Mouse (Mus musculus): ENCODE results near the gene Fopnl. TPM values are rescaled to one million over a fixed set of nuclear protein-coding genes. Genes with fewer than 3 reads are reported as not detected.

Fopnl gene
- total and polyA plus RNA-seq, 3 experiments = 44.8 to 46.9 TPM; not detected in 1

- TF ChIP-seq KAT2A (conservative IDR thresholded peaks at IDR 0.05; ENCODE audit: low read depth, low read length) (no peak), GATA1 (IDR thresholded peaks at IDR 0.05; ENCODE audit: low read depth, low read length) (peak; percentile 85), NRF1 (IDR thresholded peaks at IDR 0.05; ENCODE audit: insufficient read depth, low read depth, low read length, poor library complexity, severe bottlenecking) (no peak), ELF1 (IDR thresholded peaks at IDR 0.05; ENCODE audit: low read depth, low read length) (no peak), CHD1 (IDR thresholded peaks at IDR 0.05; ENCODE audit: low read depth, low read length) (no peak), ZKSCAN1 (IDR thresholded peaks at IDR 0.05; ENCODE audit: low read depth, low read length) (no peak)
Observed at GRCm38 (mm10) chr16:14309833-14310232, 7.4 kb downstream of the Fopnl start (continued).

DNA sequence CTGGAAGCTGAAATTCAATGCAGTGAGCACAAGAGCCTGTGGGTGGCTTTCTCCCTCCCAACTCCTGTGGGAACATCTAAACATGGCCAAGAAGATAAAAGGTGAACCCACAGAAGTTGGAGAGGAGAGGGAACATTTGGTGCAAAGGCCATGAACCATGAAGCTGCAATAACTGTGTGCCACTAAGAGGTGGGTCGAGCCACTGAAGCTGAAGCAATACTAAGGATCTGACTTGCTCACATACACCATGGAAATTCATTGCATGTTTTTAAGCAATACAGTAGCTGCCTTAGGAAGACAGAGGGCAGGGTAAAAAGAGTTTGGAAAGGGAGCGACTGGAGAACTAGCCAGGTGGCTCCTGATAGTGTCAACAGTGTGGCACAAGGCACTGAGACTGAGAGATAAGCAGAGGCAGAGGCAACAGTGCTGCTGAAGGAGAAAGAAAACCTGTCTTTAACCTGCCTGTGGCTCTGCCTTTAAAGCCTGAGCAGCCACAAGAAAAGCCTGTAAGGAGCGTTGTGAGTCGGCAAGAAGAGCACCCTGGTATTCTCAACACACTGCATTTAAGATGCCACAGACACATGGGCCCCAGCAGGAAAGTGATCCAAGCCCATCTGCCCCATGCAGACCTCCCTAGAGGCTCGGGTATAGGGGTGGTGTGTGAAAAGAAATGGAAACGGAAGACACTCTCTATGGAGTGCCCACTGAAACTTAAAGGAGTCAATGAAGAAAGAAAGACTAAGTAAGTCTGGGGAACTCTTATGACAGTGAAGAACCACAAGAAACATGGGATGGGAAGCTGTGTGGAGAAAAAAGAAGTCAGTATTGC lies 8.7 kb downstream of the Fopnl start:
- H3K79me2 ChIP-seq (ENCODE audit: control insufficient read depth, insufficient read depth, low read length, poor library complexity) = peaks cover 1% of the 10 kb centered on the region; the same call in 1 of the 2 replicates
- peak overlapping the region; percentile 75 for H3K27ac ChIP-seq (ENCODE audit: control insufficient read depth, low read depth, low read length)
- peak overlapping the region; percentile 7; the same call in 1 of the 2 replicates for H3K9ac ChIP-seq (ENCODE audit: control insufficient read depth, low read depth, low read length, poor library complexity, severe bottlenecking)
- H3K36me3 ChIP-seq (ENCODE audit: control insufficient read depth in 1 of 2, insufficient read depth in 2 of 2, low read length in 2 of 2) = peaks cover 1 to 48% of the 10 kb centered on the region in 2 experiments; a peak in 3 of 4 replicates
- no peaks in the 10 kb centered on the region for H3K27me3 ChIP-seq (ENCODE audit: control insufficient read depth in 1 of 2, insufficient read depth in 2 of 2, low read length in 2 of 2)
- peak; percentile 73 for DNase-seq (ENCODE audit: low read depth, low spot score)
- no peaks in the 10 kb centered on the region for H3K9me3 ChIP-seq (replicated peaks; ENCODE audit: insufficient read depth, low read length)
- H3K4me3 ChIP-seq (ENCODE audit: control insufficient read depth in 1 of 2, insufficient read depth in 1 of 2, low read depth in 2 of 2, low read length in 2 of 2) = no peak overlapping the region
- H3K4me1 ChIP-seq (ENCODE audit: control insufficient read depth in 1 of 2, insufficient read depth in 2 of 2, low read length in 2 of 2) = peaks cover 13 to 39% of the 10 kb centered on the region in 2 experiments
- TF ChIP-seq ZKSCAN1 (IDR thresholded peaks at IDR 0.05; ENCODE audit: low read depth, low read length) (no peak), JUND (IDR thresholded peaks at IDR 0.05; ENCODE audit: low read depth, low read length) (no peak), ELF1 (IDR thresholded peaks at IDR 0.05; ENCODE audit: low read depth, low read length) (no peak), MAX (IDR thresholded peaks at IDR 0.05; ENCODE audit: low read length) (no peak), ZNF384 (IDR thresholded peaks at IDR 0.05; ENCODE audit: low read depth, low read length) (no peak), MAFK (IDR thresholded peaks at IDR 0.05; ENCODE audit: borderline replicate concordance, low read depth, low read length) (no peak), SIN3A (IDR thresholded peaks at IDR 0.05; ENCODE audit: low read length) (peak; percentile 34; the same call in 1 of the 2 replicates), EP300 (IDR thresholded peaks at IDR 0.05; ENCODE audit: low read depth in 1 of 2, low read length in 2 of 2) (peak; percentile 61 to 80), ZC3H11A (IDR thresholded peaks at IDR 0.05; ENCODE audit: low read depth, low read length) (no peak), RCOR1 (IDR thresholded peaks at IDR 0.05; ENCODE audit: low read depth, low read length) (peak; percentile 10; the same call in 1 of the 2 replicates), BHLHE40 (IDR thresholded peaks at IDR 0.05; ENCODE audit: borderline replicate concordance, low read depth, low read length) (no peak), GATA1 (IDR thresholded peaks at IDR 0.05; ENCODE audit: low read depth, low read length) (peak; percentile 87), KAT2A (conservative IDR thresholded peaks at IDR 0.05; ENCODE audit: low read depth, low read length) (no peak), RAD21 (IDR thresholded peaks at IDR 0.05; ENCODE audit: low read depth, low read length) (no peak), ETS1 (IDR thresholded peaks at IDR 0.05; ENCODE audit: low read depth, low read length) (peak; percentile 77), MYB (IDR thresholded peaks at IDR 0.05; ENCODE audit: low read depth, low read length) (no peak), USF2 (IDR thresholded peaks at IDR 0.05; ENCODE audit: borderline replicate concordance in 1 of 2, insufficient read depth in 1 of 2, low read depth in 1 of 2, low read length in 2 of 2) (no peak), ZMIZ1 (IDR thresholded peaks at IDR 0.05; ENCODE audit: low read depth, low read length) (no peak), TCF12 (IDR thresholded peaks at IDR 0.05; ENCODE audit: low read depth, low read length) (peak; percentile 85), MAZ (IDR thresholded peaks at IDR 0.05; ENCODE audit: low read depth, low read length) (no peak), UBTF (IDR thresholded peaks at IDR 0.05; ENCODE audit: borderline replicate concordance, insufficient read depth, low read depth, low read length) (no peak), POLR2AphosphoS2 (IDR thresholded peaks at IDR 0.05; ENCODE audit: low read length) (no peak), MXI1 (IDR thresholded peaks at IDR 0.05; ENCODE audit: low read depth, low read length) (peak; percentile 45; the same call in 1 of the 2 replicates), CHD1 (IDR thresholded peaks at IDR 0.05; ENCODE audit: low read depth, low read length) (no peak), SMC3 (IDR thresholded peaks at IDR 0.05; ENCODE audit: low read depth, low read length) (no peak), NRF1 (IDR thresholded peaks at IDR 0.05; ENCODE audit: insufficient read depth, low read depth, low read length, poor library complexity, severe bottlenecking) (no peak), MYC (IDR thresholded peaks at IDR 0.05; ENCODE audit: low read depth, low read length) (no peak), TAL1 (IDR thresholded peaks at IDR 0.05; ENCODE audit: low read length) (peak; percentile 89), NELFE (IDR thresholded peaks at IDR 0.05; ENCODE audit: low read depth, low read length) (no peak), POLR2AphosphoS5 (IDR thresholded peaks at IDR 0.05; ENCODE audit: borderline replicate concordance, low read depth, low read length) (no peak), TBP (IDR thresholded peaks at IDR 0.05; ENCODE audit: low read depth, low read length) (no peak), HCFC1 (IDR thresholded peaks at IDR 0.05; ENCODE audit: low read depth, low read length) (no peak)

Data from MEL (cell line).